Mouse (Mus musculus) left cerebral cortex, postnatal 4 days (tissue): ENCODE measurements around the gene Odf3l1. TPM values are rescaled to one million over a fixed set of nuclear protein-coding genes. Genes with fewer than 3 reads are reported as not detected.

ENCODE experiments used
- total RNA-seq, 2 experiments: library from RNA; stranded (reverse); gene quantifications; 2 replicates each; pipeline ENCODE4 v1.2.3; 2021

Gene Odf3l1
- total RNA-seq, 2 experiments from 2014 or later: not detected

Other genes with a start within 250 kb of the Odf3l1 start
- 100 to 1,000 TPM; 224 to 247 TPM for gene Lingo1, start 68.2 kb downstream of the Odf3l1 start, total RNA-seq
- gene Cspg4, start 354 bp upstream of the Odf3l1 start, total RNA-seq: 10 to 100 TPM; 21.8 to 23.7 TPM
- 1 to 10 TPM; 3.1 to 3.8 TPM for gene Snx33, start 63.7 kb upstream of the Odf3l1 start, total RNA-seq
- 10 to 100 TPM; 52.1 to 53.0 TPM for gene Imp3, start 72.8 kb upstream of the Odf3l1 start, total RNA-seq
- gene Snupn, start 86.2 kb upstream of the Odf3l1 start, total RNA-seq: 10 to 100 TPM; 16.7 to 16.9 TPM
- 10 to 100 TPM; 39.2 to 41.3 TPM for gene Ptpn9, start 130.2 kb upstream of the Odf3l1 start, total RNA-seq
- gene Sin3a, start 207.4 kb upstream of the Odf3l1 start, total RNA-seq: 10 to 100 TPM; 42.4 to 45.8 TPM